Mouse (Mus musculus) cortical plate, adult 2 months (tissue): ENCODE results near the gene Sh2d3c. TPM values are rescaled to one million over a fixed set of nuclear protein-coding genes. Genes with fewer than 3 reads are reported as not detected.

Experiments used
- H3K27ac ChIP-seq: fragments of 200-500 bp; 2 replicates; pipeline ENCODE4 v1.5.1; 2012; ENCODE audit warnings: low read length, control low read depth, inconsistent platforms; ENCODE audit not compliant: insufficient read depth
- H3K4me1 ChIP-seq: fragments of 200-500 bp; 2 replicates; pipeline ENCODE4 v1.6.1; 2011; ENCODE audit warnings: low read length; ENCODE audit not compliant: control insufficient read depth, insufficient read depth
- H3K4me3 ChIP-seq: fragments of 200-500 bp; 2 replicates; pipeline ENCODE4 v1.5.1; 2011; ENCODE audit warnings: mild to moderate bottlenecking, low read length, control low read depth; ENCODE audit not compliant: insufficient read depth
- CTCF ChIP-seq: fragments of 200-500 bp; IDR thresholded peaks from 2 replicates; pipeline ENCODE4 v1.5.1; 2011; ENCODE audit warnings: mild to moderate bottlenecking, control low read depth, low read length; ENCODE audit not compliant: insufficient read depth; ENCODE audit errors: extremely low read depth
- POLR2A ChIP-seq: fragments of 200-500 bp; IDR thresholded peaks from 2 replicates; pipeline ENCODE4 v1.6.1; 2011; ENCODE audit warnings: mild to moderate bottlenecking, low read length, control low read depth; ENCODE audit not compliant: insufficient read depth; ENCODE audit errors: extremely low read depth
- polyA plus RNA-seq: library from polyadenylated mRNA; depleted of rRNA; stranded (reverse); fragments of >200 nt; gene quantifications from 2 replicates; pipeline ENCODE4 v1.2.3, GENCODE M21; 2012

Sh2d3c gene
- polyA plus RNA-seq, 1 experiment, result 29.7 TPM

DNA sequence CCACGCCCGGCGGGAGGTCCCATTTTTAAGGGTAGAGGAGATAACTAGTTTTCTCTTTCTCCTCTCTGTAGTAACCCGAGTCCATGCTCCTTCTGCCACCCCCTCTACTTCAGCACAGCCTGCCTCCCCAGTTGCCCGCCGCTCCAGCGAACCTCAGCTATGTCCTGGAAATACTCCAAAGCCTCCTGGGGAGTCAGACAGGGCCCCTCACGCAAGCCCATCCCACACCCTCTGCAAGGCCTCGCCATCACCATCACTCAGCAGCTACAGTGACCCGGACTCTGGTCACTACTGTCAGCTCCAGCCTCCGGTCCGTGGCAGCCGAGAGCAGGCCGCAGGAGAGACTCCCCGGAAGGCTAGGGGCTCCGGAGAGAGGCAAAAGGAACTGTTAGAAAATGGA lies 28.2 kb downstream of the Sh2d3c start:
- Histone ChIP-seq H3K27ac (no peak overlapping the region), H3K4me3 (no peak overlapping the region), H3K4me1 (no peaks in the 10 kb centered on the region)
- no peak for TF ChIP-seq CTCF
- no peak for TF ChIP-seq POLR2A

DNA sequence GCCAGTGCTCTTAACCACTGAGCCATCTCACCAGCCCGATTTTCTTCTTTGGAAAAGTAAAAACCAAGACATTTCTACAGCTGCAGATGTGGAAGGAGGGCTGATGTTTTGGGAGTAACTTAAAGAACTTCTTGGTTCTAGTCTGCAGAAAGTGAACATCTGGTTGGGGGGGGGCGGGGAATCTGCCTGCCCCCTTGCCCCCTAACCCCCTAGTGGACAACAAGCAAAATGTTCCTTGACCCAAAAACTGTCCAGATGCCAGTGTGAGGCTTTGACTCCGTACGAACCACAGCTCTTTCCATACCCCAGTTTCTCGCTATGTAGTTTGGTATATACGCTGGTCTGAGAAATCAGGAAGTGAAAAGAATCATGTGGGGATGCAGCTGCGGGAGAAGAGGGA lies 29.3 kb downstream of the Sh2d3c start:
- no peaks in the 10 kb centered on the region for H3K4me1 ChIP-seq
- TF ChIP-seq CTCF (no peak), POLR2A (no peak)
- no peak overlapping the region for H3K27ac ChIP-seq
- H3K4me3 ChIP-seq, result no peak overlapping the region

DNA sequence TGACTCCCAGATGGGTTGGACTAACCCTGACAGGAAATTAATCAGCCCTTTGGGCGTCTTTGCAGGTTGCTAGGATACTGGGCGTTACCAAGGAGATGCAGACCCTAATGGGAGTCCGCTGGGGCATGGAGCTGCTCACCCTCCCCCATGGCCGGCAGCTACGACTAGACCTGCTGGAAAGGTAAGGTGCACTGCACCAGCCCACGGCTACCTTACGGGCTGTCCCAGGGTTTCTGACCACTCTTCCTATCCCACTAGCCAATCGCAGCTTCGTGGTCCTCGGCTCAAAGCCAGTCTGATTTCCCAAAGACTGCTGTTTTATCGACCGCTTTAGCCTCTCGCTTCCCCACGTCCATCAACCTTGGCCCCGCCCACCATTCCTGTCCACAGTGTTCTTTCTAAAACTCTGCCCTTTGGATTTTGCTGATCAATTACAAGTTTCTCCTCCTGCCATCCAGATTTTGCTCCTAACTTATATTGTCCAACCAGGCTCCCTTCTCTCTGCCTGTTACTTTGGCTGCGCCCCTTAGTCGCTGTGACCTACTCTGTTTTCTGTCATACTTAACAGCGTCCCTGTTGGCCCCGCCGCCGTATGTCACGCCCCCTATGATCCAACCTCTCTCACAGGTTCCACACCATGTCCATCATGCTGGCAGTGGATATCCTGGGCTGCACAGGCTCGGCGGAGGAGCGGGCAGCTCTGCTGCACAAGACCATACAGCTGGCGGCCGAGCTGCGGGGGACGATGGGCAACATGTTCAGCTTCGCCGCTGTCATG lies 30.2 kb downstream of the Sh2d3c start:
- no peak overlapping the region for H3K27ac ChIP-seq
- H3K4me1 ChIP-seq, result no peaks in the 10 kb centered on the region
- H3K4me3 ChIP-seq, result no peak overlapping the region
- TF ChIP-seq CTCF, result no peak
- TF ChIP-seq POLR2A, result no peak

DNA sequence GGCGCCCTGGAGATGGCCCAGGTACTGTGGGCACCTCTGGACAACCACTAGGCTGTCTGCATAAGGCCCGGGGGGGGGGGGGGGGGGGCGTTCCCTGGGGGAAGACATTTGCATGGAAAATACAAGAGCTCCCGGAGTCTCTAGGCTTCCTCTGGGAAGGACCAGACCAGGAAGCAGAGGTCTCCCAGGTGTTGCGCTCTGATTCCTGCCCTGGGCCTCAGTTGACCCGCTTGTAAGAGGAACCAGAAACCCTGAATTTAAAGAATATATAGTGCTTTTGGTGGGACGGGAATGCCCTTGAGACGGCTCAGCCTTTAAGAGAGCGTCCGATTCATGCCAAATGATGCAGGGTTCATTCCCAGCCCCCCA lies 30.8 kb downstream of the Sh2d3c start:
- no peak for TF ChIP-seq POLR2A
- TF ChIP-seq CTCF, result no peak

DNA sequence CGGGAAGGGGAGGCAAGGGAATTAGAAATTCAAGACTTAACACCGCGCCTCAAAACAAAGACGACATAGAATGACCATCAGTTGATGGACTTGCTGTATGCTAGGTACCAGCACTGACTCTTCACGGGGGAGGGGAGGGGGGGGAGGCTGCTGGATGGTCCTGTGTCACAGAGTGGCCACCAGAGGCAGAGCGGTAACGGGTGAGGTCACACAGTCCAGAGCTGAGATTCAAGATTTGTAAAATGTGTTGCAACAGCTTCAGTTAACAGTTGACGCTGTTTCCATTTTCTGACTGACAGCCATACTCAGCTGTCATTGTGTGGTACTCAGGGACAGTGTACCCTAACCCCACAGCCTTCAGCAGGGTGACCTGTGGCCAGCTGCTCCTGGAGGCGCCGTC lies 31.3 kb downstream of the Sh2d3c start:
- no peaks in the 10 kb centered on the region for H3K4me1 ChIP-seq
- H3K27ac ChIP-seq, result no peak overlapping the region
- H3K4me3 ChIP-seq, result no peak overlapping the region
- TF ChIP-seq CTCF, result no peak
- TF ChIP-seq POLR2A, result no peak

More for the DNA sequence above, 30.8 kb downstream of the Sh2d3c start:
- H3K27ac ChIP-seq, result no peak overlapping the region
- H3K4me3 ChIP-seq, result no peak overlapping the region
- H3K4me1 ChIP-seq, result no peaks in the 10 kb centered on the region

DNA sequence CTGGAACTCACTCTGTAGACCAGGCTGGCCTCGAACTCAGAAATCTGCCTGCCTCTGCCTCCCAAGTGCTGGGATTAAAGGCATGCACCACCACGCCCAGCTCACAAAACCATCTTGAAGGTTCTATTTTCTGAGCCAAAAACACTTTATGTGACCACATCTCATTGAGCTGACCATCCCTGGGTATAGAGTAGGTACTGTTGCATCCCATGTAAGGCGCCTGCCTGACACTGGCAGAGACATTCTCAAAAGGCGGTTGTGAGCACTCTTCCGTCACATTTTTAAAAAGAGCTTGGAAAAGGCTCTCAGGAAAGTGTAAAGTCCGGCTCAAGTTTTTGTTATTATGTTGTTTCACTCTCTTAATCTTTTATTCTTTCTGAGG lies 35.8 kb downstream of the Sh2d3c start:
- H3K27ac ChIP-seq, result no peak overlapping the region
- H3K4me1 ChIP-seq, result peaks cover 5% of the 10 kb centered on the region
- peak overlapping the region; percentile 38; the same call in 1 of the 2 replicates for H3K4me3 ChIP-seq
- TF ChIP-seq CTCF, result no peak
- no peak for TF ChIP-seq POLR2A

DNA sequence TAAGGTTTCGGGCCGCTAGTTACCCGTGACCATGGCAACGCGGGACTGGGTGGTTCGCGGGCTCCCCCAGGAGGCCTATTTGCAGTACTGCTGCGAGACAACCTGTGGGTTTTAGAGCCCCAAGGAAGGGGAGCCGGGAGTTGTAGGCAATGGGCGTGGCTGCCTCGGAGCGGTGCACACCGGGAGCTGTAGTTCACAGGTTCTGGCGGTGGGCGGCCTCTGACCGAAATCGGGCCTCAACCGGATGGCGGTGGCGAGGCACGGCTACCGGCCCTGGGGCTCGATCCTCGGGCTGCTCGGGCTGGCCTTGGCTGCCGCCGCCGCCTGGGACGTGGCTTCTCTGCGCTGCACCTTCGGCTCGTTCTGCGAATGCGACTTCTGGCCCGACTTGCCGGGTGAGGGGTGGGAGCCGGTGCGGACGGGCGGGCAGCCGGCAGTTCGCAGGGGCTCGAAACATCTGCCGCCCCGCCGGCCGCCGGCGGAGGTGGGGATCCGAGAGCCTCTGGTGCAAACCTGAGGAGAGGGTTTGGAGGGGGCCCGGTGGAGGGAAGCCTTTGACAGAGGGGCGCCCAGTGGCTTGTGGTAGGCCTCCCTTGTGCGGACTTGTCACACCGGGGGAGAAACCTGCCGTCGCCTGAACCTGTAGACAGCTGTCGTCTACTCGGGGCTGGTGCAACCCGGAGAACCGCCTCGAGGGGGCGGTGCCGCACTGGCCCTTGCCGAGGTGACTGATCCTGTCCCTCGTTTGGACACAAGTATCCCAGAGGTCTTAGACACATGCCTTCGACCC lies 36.4 kb downstream of the Sh2d3c start, which contains the start of gene Tor2a:
TSS of gene Tor2a (plus strand) at position 179 of the 790 bp plus-strand sequence.
- peak; percentile 61; the same call in 1 of the 2 replicates for TF ChIP-seq POLR2A
- TF ChIP-seq CTCF, result peak; percentile 86
- Histone ChIP-seq H3K4me3 (peak within 1 kb of the TSS; percentile 38), H3K27ac (peak within 1 kb of the TSS; percentile 49), H3K4me1 (peaks cover 5% of the 10 kb centered on the region)

DNA sequence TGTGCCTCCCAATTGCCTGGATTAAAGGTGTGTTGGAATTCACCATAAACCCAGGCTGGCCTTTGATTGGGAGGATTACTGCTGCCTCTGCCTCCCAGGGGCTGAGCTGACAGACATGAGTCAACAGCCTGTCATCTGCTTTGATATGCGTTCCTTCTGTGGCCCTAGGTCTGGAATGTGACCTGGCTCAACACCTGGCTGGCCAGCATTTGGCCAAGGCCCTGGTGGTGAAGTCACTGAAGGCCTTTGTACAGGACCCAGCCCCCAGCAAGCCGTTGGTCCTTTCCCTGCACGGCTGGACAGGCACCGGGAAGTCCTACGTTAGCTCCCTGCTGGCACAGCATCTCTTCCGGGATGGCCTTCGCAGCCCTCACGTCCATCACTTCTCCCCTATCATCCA lies 37.6 kb downstream of the Sh2d3c start:
- Histone ChIP-seq H3K4me3 (no peak overlapping the region), H3K27ac (no peak overlapping the region), H3K4me1 (peaks cover 5% of the 10 kb centered on the region)
- TF ChIP-seq POLR2A (no peak), CTCF (no peak)

DNA sequence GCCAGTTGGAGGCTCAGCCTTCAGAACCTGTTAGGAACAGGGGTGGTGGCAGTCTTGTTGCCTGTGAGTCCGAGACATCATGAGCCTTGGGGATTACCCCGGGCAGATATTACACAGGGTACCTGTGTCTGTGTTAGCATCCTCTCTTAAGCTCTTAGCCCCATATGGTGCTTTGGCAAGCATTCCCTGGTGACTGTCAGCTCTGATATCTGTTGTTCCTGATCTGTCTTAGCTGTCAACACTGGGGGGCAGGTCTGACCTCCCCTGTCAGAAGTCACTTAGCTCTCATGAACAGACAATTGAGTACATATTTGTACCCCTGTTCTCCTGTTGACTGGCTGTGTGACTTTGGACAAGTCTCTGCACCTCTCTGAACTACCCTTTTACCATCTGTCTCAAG lies 38.1 kb downstream of the Sh2d3c start:
- Histone ChIP-seq H3K4me3 (no peak overlapping the region), H3K27ac (no peak overlapping the region), H3K4me1 (peaks cover 5% of the 10 kb centered on the region)
- TF ChIP-seq POLR2A, result no peak
- no peak for TF ChIP-seq CTCF

DNA sequence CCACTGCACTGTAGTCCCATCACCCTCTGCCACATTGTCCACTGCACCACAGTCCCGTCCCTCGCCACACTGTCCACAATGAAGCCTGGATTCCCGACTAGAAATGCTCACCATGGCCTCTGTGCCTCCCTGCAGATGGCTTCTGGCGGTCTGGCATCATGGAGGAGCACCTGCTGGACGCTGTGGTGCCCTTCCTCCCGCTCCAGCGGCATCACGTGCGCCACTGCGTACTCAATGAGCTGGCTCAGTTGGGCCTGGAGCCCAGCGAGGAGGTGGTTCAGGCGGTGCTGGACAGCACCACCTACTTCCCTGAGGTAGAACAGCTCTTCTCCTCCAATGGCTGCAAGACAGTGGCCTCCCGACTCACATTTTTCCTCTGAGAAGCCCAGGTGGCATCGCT lies 40.5 kb downstream of the Sh2d3c start:
- H3K27ac ChIP-seq, result no peak overlapping the region
- H3K4me1 ChIP-seq, result peaks cover 5% of the 10 kb centered on the region
- TF ChIP-seq CTCF (no peak), POLR2A (no peak)
- H3K4me3 ChIP-seq, result no peak overlapping the region
